Mouse (Mus musculus) v-Abl transformed pro-B cells (cell line): ENCODE data around the gene Lipc.

Experiments
- in situ Hi-C, 2 experiments: fragments of 400-800 bp; cut with MboI; formaldehyde crosslinking; loops; one replicate each; pipeline ENCODE4 v1.15.1; 2025; ENCODE audit not compliant: unreplicated experiment in 2 of 2

Gene Lipc

GRCm38 (mm10) chr9:70952126-70952525 lies at the start of gene Lipc:
Lipc (minus strand) TSS chr9:70952226.
- in situ Hi-C loops, result no loop called here

- in situ Hi-C loops, result no loop called here
Observed at GRCm38 (mm10) chr9:70999161-70999560, 47.1 kb upstream of the Lipc start.

GRCm38 (mm10) chr9:70998719-70999118 lies 46.7 kb upstream of the Lipc start:
- in situ Hi-C loops, result no loop called here

- in situ Hi-C loops, result no loop called here
Observed at GRCm38 (mm10) chr9:70993326-70993725, 41.3 kb upstream of the Lipc start.

- in situ Hi-C loops, result no loop called here
Observed at GRCm38 (mm10) chr9:70991401-70991800, 39.4 kb upstream of the Lipc start.

- in situ Hi-C loops, result loop anchor here (5.0 to 10.0 kb wide), 5 partner anchors 85 to 315 kb away; no protein-coding TSS in a partner anchor
Observed at GRCm38 (mm10) chr9:70987210-70987609, 35.2 kb upstream of the Lipc start.

- in situ Hi-C loops, result loop anchor here in 1 of 2 experiments (10.0 kb wide), 1 partner anchor 148 kb away; no protein-coding TSS in a partner anchor
Observed at GRCm38 (mm10) chr9:70982991-70983480, 31.0 kb upstream of the Lipc start.

- in situ Hi-C loops, result loop anchor here in 1 of 2 experiments (10.0 kb wide), 1 partner anchor 147 kb away; no protein-coding TSS in a partner anchor
Observed at GRCm38 (mm10) chr9:70981721-70982120, 29.7 kb upstream of the Lipc start.

- in situ Hi-C loops, result loop anchor here in 1 of 2 experiments (10.0 kb wide), 1 partner anchor 145 kb away; no protein-coding TSS in a partner anchor
Observed at GRCm38 (mm10) chr9:70979641-70980040, 27.6 kb upstream of the Lipc start.

- in situ Hi-C loops, result no loop called here
Observed at GRCm38 (mm10) chr9:70979171-70979570, 27.1 kb upstream of the Lipc start.

- in situ Hi-C loops, result no loop called here
Observed at GRCm38 (mm10) chr9:70977392-70977791, 25.4 kb upstream of the Lipc start.

- in situ Hi-C loops, result no loop called here
Observed at GRCm38 (mm10) chr9:70975921-70976320, 23.9 kb upstream of the Lipc start.

GRCm38 (mm10) chr9:70973286-70973685 lies 21.3 kb upstream of the Lipc start:
- in situ Hi-C loops, result no loop called here

GRCm38 (mm10) chr9:70969244-70969643 lies 17.2 kb upstream of the Lipc start:
- in situ Hi-C loops, result no loop called here

- in situ Hi-C loops, result no loop called here
Observed at GRCm38 (mm10) chr9:70965999-70966994, 14.3 kb upstream of the Lipc start.

GRCm38 (mm10) chr9:70965422-70965821 lies 13.4 kb upstream of the Lipc start:
- in situ Hi-C loops, result no loop called here

- in situ Hi-C loops, result no loop called here
Observed at GRCm38 (mm10) chr9:70965011-70965410, 13.0 kb upstream of the Lipc start.

GRCm38 (mm10) chr9:70963461-70963891 lies 11.4 kb upstream of the Lipc start:
- in situ Hi-C loops, result no loop called here

- in situ Hi-C loops, result no loop called here
Observed at GRCm38 (mm10) chr9:70962781-70963455, 10.9 kb upstream of the Lipc start.

GRCm38 (mm10) chr9:70960301-70960700 lies 8.3 kb upstream of the Lipc start:
- in situ Hi-C loops, result no loop called here

GRCm38 (mm10) chr9:70959866-70960265 lies 7.8 kb upstream of the Lipc start:
- in situ Hi-C loops, result no loop called here
